Mouse (Mus musculus): ENCODE results near the gene Inip. TPM values are rescaled to one million over a fixed set of nuclear protein-coding genes. Genes with fewer than 3 reads are reported as not detected.
"Not testable (repeated sequence)": the region's sequence is repeated elsewhere in the genome, so short reads cannot be mapped to it uniquely, and the experiment has no call there.

The Inip gene
- total RNA-seq, 2 experiments from 2014 or later = 10.1 to 11.3 TPM

- peak in 1 of 2 experiments; percentile 47 for DNase-seq
Measured at GRCm38 (mm10) chr4:59808396-59808795, 7.0 kb upstream of the Inip start.

- DNase-seq = no peak
Measured at GRCm38 (mm10) chr4:59807521-59807920, 6.1 kb upstream of the Inip start.

GRCm38 (mm10) chr4:59806879-59807195 lies 5.4 kb upstream of the Inip start:
- no peak for DNase-seq

GRCm38 (mm10) chr4:59805968-59806878 lies 4.8 kb upstream of the Inip start:
- DNase-seq = peak; percentile 60 to 61

GRCm38 (mm10) chr4:59805181-59805967 lies 4.0 kb upstream of the Inip start, which contains the start of gene Snx30:
Snx30 (plus strand) TSS chr4:59805840.
- DNase-seq = peak; percentile 92 to 93

GRCm38 (mm10) chr4:59804754-59805153 lies 3.4 kb upstream of the Inip start:
- no peak for DNase-seq

GRCm38 (mm10) chr4:59803358-59803757 lies 2.0 kb upstream of the Inip start:
- DNase-seq = peak in 1 of 2 experiments; percentile 63

GRCm38 (mm10) chr4:59802792-59803191 lies 1.4 kb upstream of the Inip start:
- no peak for DNase-seq

GRCm38 (mm10) chr4:59802107-59802506 lies 718 bp upstream of the Inip start:
- DNase-seq = no peak

- DNase-seq = no peak
Measured at GRCm38 (mm10) chr4:59800181-59800580, 1.2 kb downstream of the Inip start.

- DNase-seq = no peak
Measured at GRCm38 (mm10) chr4:59795788-59796455, 5.5 kb downstream of the Inip start.

GRCm38 (mm10) chr4:59794116-59794515 lies 7.3 kb downstream of the Inip start:
- DNase-seq = no peak

- DNase-seq = not testable (repeated sequence)
Measured at GRCm38 (mm10) chr4:59793626-59794025, 7.8 kb downstream of the Inip start.

GRCm38 (mm10) chr4:59789015-59789414 lies 12.4 kb downstream of the Inip start:
- no peak for DNase-seq

GRCm38 (mm10) chr4:59787126-59787525 lies 14.3 kb downstream of the Inip start:
- no peak for DNase-seq

GRCm38 (mm10) chr4:59786661-59787060 lies 14.7 kb downstream of the Inip start:
- peak; percentile 56 to 91 for DNase-seq

GRCm38 (mm10) chr4:59785412-59785811 lies 16.0 kb downstream of the Inip start:
- DNase-seq = no peak

GRCm38 (mm10) chr4:59783685-59784279 lies 17.6 kb downstream of the Inip start:
- DNase-seq = peak; percentile 97 to 98

GRCm38 (mm10) chr4:59782853-59783684 lies 18.3 kb downstream of the Inip start:
- no peak for DNase-seq

GRCm38 (mm10) chr4:59780568-59780967 lies 20.8 kb downstream of the Inip start:
- no peak for DNase-seq

GRCm38 (mm10) chr4:59777828-59778227 lies 23.6 kb downstream of the Inip start:
- peak in 1 of 2 experiments; percentile 37 for DNase-seq

All from heart, adult 18-20 months (tissue).